Mouse (Mus musculus) midbrain, embryonic 13.5 days (tissue): Measurements from ENCODE around the gene Scml4. TPM values are rescaled to one million over a fixed set of nuclear protein-coding genes. Genes with fewer than 3 reads are reported as not detected.

ENCODE experiments used
- ATAC-seq: fragments of 200-750 bp; cut with Nextera tagmentation; 2 replicates; pipeline ENCODE4 v1.8.0; 2017; ENCODE audit warnings: mild to moderate bottlenecking, moderate TSS enrichment, moderate library complexity
- H3K27ac ChIP-seq: fragments of 300-500 bp; sonication (generic); 2 replicates; pipeline ENCODE4 v1.5.1; 2015; ENCODE audit warnings: inconsistent platforms, mild to moderate bottlenecking, moderate library complexity
- H3K27me3 ChIP-seq: fragments of 300-500 bp; sonication (generic); 2 replicates; pipeline ENCODE4 v1.6.1; 2015; ENCODE audit warnings: mild to moderate bottlenecking, inconsistent platforms
- H3K36me3 ChIP-seq: fragments of 300-500 bp; sonication (generic); 2 replicates; pipeline ENCODE4 v1.6.1; 2015; ENCODE audit warnings: mild to moderate bottlenecking, inconsistent platforms
- H3K4me1 ChIP-seq: fragments of 300-500 bp; sonication (generic); replicated peaks from 2 replicates; pipeline ENCODE4 v1.6.1; 2015; ENCODE audit warnings: inconsistent platforms
- H3K4me2 ChIP-seq: fragments of 300-500 bp; sonication (generic); replicated peaks from 2 replicates; pipeline ENCODE4 v1.6.1; 2015; ENCODE audit warnings: moderate library complexity, mild to moderate bottlenecking, inconsistent platforms
- H3K4me3 ChIP-seq: fragments of 300-500 bp; sonication (generic); replicated peaks from 2 replicates; pipeline ENCODE4 v1.5.1; 2015; ENCODE audit warnings: mild to moderate bottlenecking, inconsistent platforms
- H3K9ac ChIP-seq: fragments of 300-500 bp; sonication (generic); replicated peaks from 2 replicates; pipeline ENCODE4 v1.6.1; 2015; ENCODE audit warnings: mild to moderate bottlenecking, inconsistent platforms
- H3K9me3 ChIP-seq: fragments of 300-500 bp; sonication (generic); 2 replicates; pipeline ENCODE4 v1.6.1; 2016; ENCODE audit warnings: mild to moderate bottlenecking, inconsistent platforms
- WGBS: fragments of 180-500 bp; shearing (Covaris S2); methylation state at CpG from one replicate; pipeline ENCODE4 v1.1.7; 2015; 5-methylcytosine and 5-hydroxymethylcytosine counted together
- polyA plus RNA-seq: library from polyadenylated mRNA; unstranded; fragments of >200 nt; fragmentation: Nextera tagmentation; extraction: Ambion mirVana; gene quantifications from 2 replicates; pipeline ENCODE4 v1.2.1, GENCODE M21; 2015

The Scml4 gene
- polyA plus RNA-seq, 1 experiment from 2014 or later = 10.3 TPM

DNA sequence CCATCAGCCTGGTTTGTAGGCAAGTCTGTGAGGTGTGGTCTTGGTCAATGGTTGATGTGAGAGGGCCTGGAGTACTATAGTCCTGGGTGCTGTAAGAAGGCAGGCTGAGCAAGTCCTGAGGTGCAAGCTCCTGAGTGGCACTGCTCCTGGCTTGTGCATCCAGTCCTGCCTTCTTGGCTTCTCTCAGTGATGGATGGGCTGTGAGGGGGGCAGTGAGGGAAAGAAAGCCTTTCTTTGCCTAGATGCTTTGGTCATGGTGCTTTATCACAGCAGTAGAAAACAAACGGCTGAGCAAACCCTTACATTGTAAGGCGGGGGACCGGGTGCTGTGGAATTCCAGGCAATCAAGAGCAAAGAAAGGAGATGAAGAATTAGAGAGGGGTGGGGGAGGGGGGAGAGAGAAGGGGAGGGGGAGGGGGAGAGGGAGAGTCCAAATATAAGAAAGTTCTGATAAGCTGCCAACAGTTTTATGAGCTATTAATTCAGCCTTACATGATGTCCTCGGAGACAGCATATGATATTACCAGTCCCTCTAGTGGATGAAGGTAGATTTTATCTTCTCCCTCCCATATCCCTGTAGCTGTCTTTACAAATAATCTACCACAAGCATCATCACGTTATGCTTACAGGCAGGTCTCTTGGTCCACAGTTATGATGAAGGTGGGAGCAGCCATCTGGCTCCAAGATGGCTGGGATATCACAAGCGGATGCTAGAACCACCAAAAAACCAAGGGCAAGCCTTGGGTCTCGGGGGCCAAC lies 121.0 kb downstream of the Scml4 start:
- peak; percentile 43; the same call in 1 of the 2 replicates for ATAC-seq
- Histone ChIP-seq H3K36me3 (no peaks in the 10 kb centered on the region), H3K4me3 (no peak overlapping the region), H3K4me1 (peaks cover 4% of the 10 kb centered on the region; the same call in 1 of the 2 replicates), H3K4me2 (no peak overlapping the region), H3K9ac (no peak overlapping the region), H3K27me3 (0 out of 2 replicates have a peak, but pooled peaks cover 8% of the 10 kb centered on the region), H3K9me3 (no peaks in the 10 kb centered on the region), H3K27ac (no peak overlapping the region)
- WGBS = 62% methylated on average over 7 of the region's 7 CpGs

DNA sequence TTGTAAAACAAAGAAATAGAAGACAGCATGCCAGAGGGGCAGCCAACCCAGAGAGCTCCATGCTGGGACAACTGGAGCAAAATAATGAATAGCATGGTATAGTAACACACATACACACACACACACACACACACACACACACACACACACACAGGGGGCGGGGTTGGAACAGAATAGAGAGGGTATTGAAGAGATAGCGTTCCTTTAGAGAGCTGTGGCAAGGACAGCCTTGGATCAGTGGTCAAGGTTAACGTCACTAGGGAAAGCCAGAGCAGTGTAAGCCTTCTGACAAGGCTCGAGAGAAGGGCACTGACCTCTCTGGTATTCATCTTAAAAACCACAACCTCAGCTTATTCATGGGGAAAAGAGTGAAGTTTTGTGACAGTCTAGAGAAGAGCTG lies 124.7 kb downstream of the Scml4 start:
- Histone ChIP-seq H3K4me1 (peaks cover 6% of the 10 kb centered on the region), H3K4me3 (no peak overlapping the region), H3K9me3 (no peaks in the 10 kb centered on the region), H3K4me2 (no peak overlapping the region), H3K9ac (no peak overlapping the region), H3K27ac (no peak overlapping the region), H3K27me3 (peaks cover 8% of the 10 kb centered on the region; the same call in 1 of the 2 replicates), H3K36me3 (no peaks in the 10 kb centered on the region)
- WGBS = 64% methylated on average over 4 of the region's 4 CpGs
- ATAC-seq = no peak

DNA sequence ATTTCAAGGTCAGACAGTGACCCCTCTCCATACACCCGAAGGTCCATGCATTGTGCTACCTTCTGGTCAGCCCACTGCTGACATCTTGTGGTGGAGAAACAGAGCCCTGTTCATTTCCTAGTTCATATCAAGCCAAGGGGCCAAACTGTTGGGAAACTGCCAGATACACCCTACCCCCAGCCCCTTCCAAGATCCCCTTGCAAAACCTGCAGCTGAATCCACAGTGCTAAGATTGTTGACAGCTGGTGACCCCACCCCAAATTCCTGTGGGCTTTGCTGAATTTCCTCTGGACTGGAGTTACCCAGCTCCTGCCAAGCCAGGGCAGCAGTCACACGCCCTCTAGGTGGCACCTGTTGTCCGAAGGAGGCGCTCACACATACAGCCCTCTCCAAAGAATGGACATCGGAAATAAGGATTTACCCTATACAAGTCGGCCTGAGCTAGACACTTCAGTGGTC lies 127.5 kb downstream of the Scml4 start:
- H3K9me3 ChIP-seq = no peaks in the 10 kb centered on the region
- H3K36me3 ChIP-seq = no peaks in the 10 kb centered on the region
- peaks cover 14% of the 10 kb centered on the region for H3K4me1 ChIP-seq
- H3K27ac ChIP-seq = no peak overlapping the region
- H3K4me3 ChIP-seq = no peak overlapping the region
- no peak overlapping the region for H3K4me2 ChIP-seq
- peak; percentile 69 for ATAC-seq
- H3K27me3 ChIP-seq = peaks cover 9% of the 10 kb centered on the region; the same call in 1 of the 2 replicates
- 18% methylated on average over 6 of the region's 6 CpGs for WGBS
- H3K9ac ChIP-seq = no peak overlapping the region

DNA sequence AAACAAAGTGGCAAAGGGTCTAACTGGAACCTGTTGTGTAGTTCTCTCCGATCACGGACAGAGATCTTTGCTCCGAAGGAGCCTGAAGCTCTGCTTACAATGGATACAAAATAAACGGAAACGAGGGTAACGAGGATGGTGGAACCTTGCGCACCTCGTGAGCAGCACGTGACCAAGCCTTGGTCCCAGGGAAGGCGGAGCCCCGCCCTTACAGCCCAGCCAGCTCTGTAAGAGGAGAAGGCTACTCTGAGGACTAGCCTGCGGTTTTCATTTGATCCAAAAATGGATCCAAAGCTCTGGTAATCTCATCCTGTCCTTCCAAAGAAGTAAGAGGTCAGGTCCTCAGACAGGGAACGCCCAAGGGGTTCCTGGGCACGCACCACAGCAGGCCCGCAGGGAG lies 128.5 kb downstream of the Scml4 start:
- H3K36me3 ChIP-seq = no peaks in the 10 kb centered on the region
- H3K4me2 ChIP-seq = no peak overlapping the region
- H3K4me1 ChIP-seq = peaks cover 14% of the 10 kb centered on the region
- ATAC-seq = no peak
- H3K4me3 ChIP-seq = no peak overlapping the region
- no peak overlapping the region for H3K9ac ChIP-seq
- WGBS = 66% methylated on average over 15 of the region's 15 CpGs
- peaks cover 9% of the 10 kb centered on the region for H3K27me3 ChIP-seq
- no peaks in the 10 kb centered on the region for H3K9me3 ChIP-seq
- H3K27ac ChIP-seq = no peak overlapping the region

DNA sequence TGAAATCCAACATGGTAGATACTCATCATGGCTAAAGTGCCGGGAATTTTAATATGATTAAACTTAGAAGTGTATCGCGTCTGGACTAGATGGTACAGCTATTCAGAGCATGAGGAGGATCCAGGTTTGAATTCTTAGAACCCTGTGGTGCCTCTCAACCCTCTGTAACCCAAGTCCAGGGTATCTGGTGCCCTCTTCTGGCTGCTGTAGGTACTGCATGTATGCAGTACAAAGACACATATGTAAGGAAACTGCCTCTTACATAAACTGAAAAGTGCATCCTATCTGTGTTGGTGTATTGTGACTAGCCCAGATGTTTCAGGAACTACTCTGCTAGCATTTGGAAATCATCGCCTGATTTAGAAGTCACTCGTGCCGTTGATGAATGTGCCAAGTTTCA lies 129.7 kb downstream of the Scml4 start:
- Histone ChIP-seq H3K27ac (no peak overlapping the region), H3K36me3 (no peaks in the 10 kb centered on the region), H3K4me1 (peaks cover 26% of the 10 kb centered on the region), H3K9me3 (no peaks in the 10 kb centered on the region), H3K4me3 (no peak overlapping the region), H3K27me3 (peaks cover 9% of the 10 kb centered on the region), H3K9ac (no peak overlapping the region), H3K4me2 (no peak overlapping the region)
- 35% methylated on average over 6 of the region's 6 CpGs for WGBS
- ATAC-seq = no peak

DNA sequence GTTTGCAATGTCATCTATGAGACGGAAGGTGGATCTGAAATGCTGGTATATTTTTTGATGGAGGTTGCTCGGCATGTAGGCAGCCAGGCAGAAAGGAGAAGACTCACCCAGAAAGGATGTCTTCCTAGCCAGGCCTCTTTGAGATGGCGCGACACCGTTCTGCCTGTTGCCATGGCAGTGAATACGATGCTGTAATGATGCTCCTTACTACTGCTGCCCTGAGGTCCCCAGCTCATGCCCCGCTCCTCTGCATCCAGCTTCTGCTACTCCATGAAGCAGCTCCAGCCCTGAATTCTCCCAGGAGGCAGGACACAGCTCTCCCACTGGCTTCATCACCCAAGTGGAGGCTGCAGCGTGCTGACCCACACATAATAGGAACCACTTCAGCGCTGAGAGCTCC lies 130.8 kb downstream of the Scml4 start:
- Histone ChIP-seq H3K4me3 (no peak overlapping the region), H3K27ac (0 out of 2 replicates have a peak overlapping the region, but pooled peaks have one; percentile 25), H3K36me3 (no peaks in the 10 kb centered on the region), H3K27me3 (peaks cover 9% of the 10 kb centered on the region), H3K4me1 (peaks cover 31% of the 10 kb centered on the region), H3K9me3 (no peaks in the 10 kb centered on the region), H3K4me2 (no peak overlapping the region), H3K9ac (no peak overlapping the region)
- ATAC-seq = peak; percentile 27; the same call in 1 of the 2 replicates
- WGBS = 54% methylated on average over 9 of the region's 9 CpGs

DNA sequence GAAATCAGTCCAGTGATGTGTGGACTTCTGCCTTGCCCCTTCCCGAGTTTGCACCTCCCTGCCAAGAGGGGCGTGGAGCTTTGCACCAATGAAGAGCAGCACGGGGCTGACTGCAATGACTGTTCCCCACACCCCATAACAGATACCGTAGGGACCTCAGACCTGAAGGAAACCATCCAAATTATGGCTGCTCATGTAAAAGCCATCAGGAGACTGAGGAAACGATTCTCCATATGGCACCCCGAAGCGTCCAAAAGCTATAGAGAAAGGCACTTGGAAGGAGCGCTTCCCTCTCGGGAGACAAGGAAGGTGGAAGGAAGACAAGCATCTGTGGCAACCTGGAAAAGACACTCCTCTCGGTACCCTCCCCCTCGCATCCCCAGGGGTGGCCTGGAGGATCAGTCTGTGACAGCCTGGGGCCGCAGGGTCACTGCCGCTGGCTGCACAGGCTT lies 134.2 kb downstream of the Scml4 start:
- Histone ChIP-seq H3K4me3 (no peak overlapping the region), H3K4me2 (peak overlapping the region; percentile 23; the same call in 1 of the 2 replicates), H3K27me3 (peaks cover 9% of the 10 kb centered on the region; the same call in 1 of the 2 replicates), H3K9me3 (no peaks in the 10 kb centered on the region), H3K36me3 (no peaks in the 10 kb centered on the region), H3K4me1 (peaks cover 29% of the 10 kb centered on the region), H3K27ac (0 out of 2 replicates have a peak overlapping the region, but pooled peaks have one; percentile 21), H3K9ac (no peak overlapping the region)
- 29% methylated on average over 13 of the region's 13 CpGs for WGBS
- ATAC-seq = no peak

DNA sequence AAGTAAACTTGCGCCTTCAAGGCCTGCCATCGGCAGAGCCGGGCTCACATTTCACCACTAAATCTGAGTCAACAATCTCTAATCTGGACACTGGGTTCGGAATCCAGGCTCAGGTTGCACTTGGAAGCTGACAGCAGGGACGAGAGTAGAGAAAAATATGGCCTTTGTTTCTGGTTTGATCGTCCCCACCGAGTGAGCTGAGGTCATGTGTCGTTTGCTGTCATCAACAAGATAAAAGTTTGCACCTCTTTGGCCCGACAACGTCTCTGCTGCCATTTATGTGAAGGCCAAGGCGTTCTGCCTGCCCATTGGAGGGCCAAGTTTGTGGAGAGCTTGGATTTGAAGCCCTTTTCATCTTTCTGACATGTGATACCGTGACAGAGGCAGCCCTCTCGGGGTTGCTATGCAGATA lies 135.3 kb downstream of the Scml4 start:
- Histone ChIP-seq H3K9me3 (no peaks in the 10 kb centered on the region), H3K9ac (no peak overlapping the region), H3K4me3 (no peak overlapping the region), H3K36me3 (no peaks in the 10 kb centered on the region), H3K27ac (no peak overlapping the region), H3K4me1 (peaks cover 29% of the 10 kb centered on the region), H3K27me3 (peaks cover 9% of the 10 kb centered on the region; the same call in 1 of the 2 replicates), H3K4me2 (no peak overlapping the region)
- 56% methylated on average over 13 of the region's 13 CpGs for WGBS
- ATAC-seq = no peak

DNA sequence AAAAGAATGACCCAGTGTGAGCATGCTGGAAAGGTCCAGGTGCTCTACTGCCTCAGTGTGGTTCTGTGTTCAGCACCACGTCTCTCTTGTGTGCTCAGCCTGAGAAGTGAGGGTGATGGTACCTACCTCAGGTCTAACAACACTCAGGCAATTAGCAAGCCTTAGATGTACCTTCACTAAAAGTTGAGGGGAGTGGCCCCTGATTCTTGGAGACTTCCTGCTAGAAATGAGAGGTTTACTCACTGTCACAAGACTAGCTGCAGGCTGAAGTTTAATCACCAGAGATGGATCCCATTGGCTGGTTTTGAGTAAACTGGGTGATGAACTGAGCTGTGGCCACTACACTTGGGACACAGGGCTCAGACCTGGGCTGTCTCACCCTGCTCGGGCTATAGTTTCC lies 137.1 kb downstream of the Scml4 start:
- no peak for ATAC-seq
- Histone ChIP-seq H3K9ac (no peak overlapping the region), H3K4me1 (peaks cover 23% of the 10 kb centered on the region), H3K4me3 (no peak overlapping the region), H3K9me3 (no peaks in the 10 kb centered on the region), H3K36me3 (no peaks in the 10 kb centered on the region), H3K27me3 (peaks cover 6% of the 10 kb centered on the region; the same call in 1 of the 2 replicates), H3K27ac (no peak overlapping the region), H3K4me2 (no peak overlapping the region)
- 94% methylated on average over 2 of the region's 2 CpGs for WGBS

DNA sequence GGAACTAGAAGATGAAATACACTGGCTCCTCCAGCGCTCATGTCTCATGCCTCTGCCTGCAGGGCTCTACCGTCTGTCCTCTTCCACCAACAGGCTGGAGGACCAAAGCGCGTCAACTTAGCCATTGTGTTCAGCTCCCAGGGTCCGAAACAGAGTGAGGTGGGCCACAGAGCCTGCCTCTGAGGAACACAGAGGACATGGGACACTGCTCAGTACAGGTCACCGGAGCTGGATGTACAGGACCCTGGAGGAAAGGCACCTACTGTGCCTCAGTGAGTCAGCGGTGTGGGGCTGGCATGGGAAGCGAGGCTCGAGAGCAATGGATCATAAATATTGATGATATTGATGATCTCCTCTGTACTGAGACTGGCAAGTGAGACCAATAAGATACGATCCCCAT lies 139.2 kb downstream of the Scml4 start:
- no peaks in the 10 kb centered on the region; the same call in 1 of the 2 replicates for H3K36me3 ChIP-seq
- no peak overlapping the region for H3K27ac ChIP-seq
- peaks cover 28% of the 10 kb centered on the region for H3K4me1 ChIP-seq
- H3K4me2 ChIP-seq = no peak overlapping the region
- H3K9ac ChIP-seq = no peak overlapping the region
- ATAC-seq = peak; percentile 35
- 95% methylated on average over 10 of the region's 10 CpGs for WGBS
- no peaks in the 10 kb centered on the region for H3K27me3 ChIP-seq
- no peak overlapping the region for H3K4me3 ChIP-seq
- H3K9me3 ChIP-seq = no peaks in the 10 kb centered on the region

DNA sequence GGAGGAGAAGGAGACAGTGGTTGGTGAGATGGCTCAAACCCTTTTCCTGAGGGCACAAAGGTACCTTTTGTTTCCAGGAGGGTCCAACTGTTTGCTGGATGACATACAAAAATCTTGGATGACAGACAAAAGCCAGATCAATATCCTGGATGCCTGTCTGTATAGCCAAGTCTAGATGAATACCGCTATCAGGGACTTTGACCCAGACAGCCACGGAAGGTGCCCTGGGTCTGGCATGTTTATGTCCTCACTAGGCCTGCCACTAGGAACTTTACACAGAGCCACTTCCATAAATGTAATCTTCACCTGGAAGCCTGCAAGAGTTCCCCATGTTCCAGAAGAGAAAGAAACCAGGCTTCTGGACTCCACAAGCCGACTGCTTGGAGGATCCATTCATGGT lies 141.3 kb downstream of the Scml4 start:
- WGBS = 91% methylated on average over 3 of the region's 3 CpGs
- Histone ChIP-seq H3K9me3 (no peaks in the 10 kb centered on the region), H3K36me3 (no peaks in the 10 kb centered on the region; the same call in 1 of the 2 replicates), H3K4me1 (peaks cover 17% of the 10 kb centered on the region), H3K27ac (no peak overlapping the region), H3K4me3 (no peak overlapping the region), H3K9ac (no peak overlapping the region), H3K27me3 (no peaks in the 10 kb centered on the region), H3K4me2 (no peak overlapping the region)
- no peak for ATAC-seq

DNA sequence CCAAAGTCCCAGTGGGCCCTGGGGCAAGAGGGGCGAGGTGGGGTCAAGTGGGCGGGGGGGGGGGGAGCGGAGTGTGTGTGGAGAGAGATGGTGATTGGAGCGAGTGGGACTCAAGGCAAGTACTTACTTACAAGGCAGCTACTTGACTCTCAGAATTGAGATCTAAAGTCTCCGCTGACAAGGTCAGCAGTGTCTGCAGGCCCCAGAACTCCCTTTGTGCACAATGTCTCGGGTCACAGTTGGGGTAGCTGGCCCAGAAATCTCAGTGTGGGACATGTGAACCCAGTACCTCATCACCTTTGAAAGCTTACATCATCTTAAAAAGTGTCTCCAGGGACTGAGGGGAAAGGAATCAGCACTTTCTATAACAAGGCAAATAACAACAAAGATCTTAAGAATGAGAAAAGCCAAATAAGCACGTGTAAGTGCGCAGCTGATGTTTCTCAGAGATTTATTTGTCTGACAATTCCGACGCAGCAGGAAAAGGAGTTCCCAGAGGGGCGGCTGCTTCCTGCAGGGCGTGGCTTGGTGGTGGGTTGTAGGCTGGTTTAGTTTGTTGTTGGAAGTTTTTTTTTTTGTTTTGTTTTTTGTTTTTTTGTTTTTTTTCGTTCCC lies 142.0 kb downstream of the Scml4 start:
- Histone ChIP-seq H3K27ac (no peak overlapping the region), H3K27me3 (no peaks in the 10 kb centered on the region), H3K4me3 (no peak overlapping the region), H3K36me3 (no peaks in the 10 kb centered on the region; the same call in 1 of the 2 replicates), H3K4me2 (peak overlapping the region; percentile 50), H3K4me1 (peaks cover 17% of the 10 kb centered on the region), H3K9me3 (no peaks in the 10 kb centered on the region), H3K9ac (no peak overlapping the region; the same call in 1 of the 2 replicates)
- 8% methylated on average over 13 of the region's 13 CpGs for WGBS
- no peak for ATAC-seq
